Mouse (Mus musculus) small intestine, adult 2 months (tissue): Measurements from ENCODE around the gene AB124611. TPM values are rescaled to one million over a fixed set of nuclear protein-coding genes. Genes with fewer than 3 reads are reported as not detected.
A peak's percentile ranks its signal among the peaks of the same experiment; 100 is the strongest.
"Not testable (repeated sequence)": the region's sequence is repeated elsewhere in the genome, so short reads cannot be mapped to it uniquely, and the experiment has no call there.

ENCODE experiments used
- H3K27ac ChIP-seq: fragments of 200-500 bp; 2 replicates; pipeline ENCODE4 v1.5.1; 2012; ENCODE audit warnings: low read depth, low read length, control low read depth, inconsistent platforms; ENCODE audit not compliant: insufficient read depth
- H3K27me3 ChIP-seq: fragments of 200-500 bp; 2 replicates; pipeline ENCODE4 v1.6.1; 2012; ENCODE audit warnings: mild to moderate bottlenecking, moderate library complexity, low read length, inconsistent platforms; ENCODE audit not compliant: control insufficient read depth, insufficient read depth
- H3K36me3 ChIP-seq: fragments of 200-500 bp; 2 replicates; pipeline ENCODE4 v1.6.1; 2012; ENCODE audit warnings: mild to moderate bottlenecking, low read length, control low read depth, inconsistent platforms; ENCODE audit not compliant: control insufficient read depth, insufficient read depth
- H3K4me1 ChIP-seq: fragments of 200-500 bp; 2 replicates; pipeline ENCODE4 v1.6.1; 2012; ENCODE audit warnings: low read length, inconsistent platforms, mixed read lengths; ENCODE audit not compliant: control insufficient read depth, insufficient read depth, insufficient read length
- H3K4me3 ChIP-seq: fragments of 200-500 bp; 2 replicates; pipeline ENCODE4 v1.5.1; 2012; ENCODE audit warnings: low read depth, mild to moderate bottlenecking, control low read depth, inconsistent platforms, low read length, moderate library complexity
- CTCF ChIP-seq: fragments of 200-500 bp; IDR thresholded peaks from 2 replicates; pipeline ENCODE4 v1.5.1; 2012; ENCODE audit warnings: low read depth, mild to moderate bottlenecking, control low read depth, inconsistent platforms, low read length, moderate library complexity, mixed read lengths; ENCODE audit not compliant: insufficient replicate concordance, insufficient read length; ENCODE audit errors: extremely low read depth
- POLR2A ChIP-seq: fragments of 200-500 bp; IDR thresholded peaks from 2 replicates; pipeline ENCODE4 v1.6.1; 2012; ENCODE audit warnings: low read depth, mild to moderate bottlenecking, control low read depth, inconsistent platforms, low read length, moderate library complexity
- WGBS: fragments of 180-500 bp; shearing (Covaris S2); methylation state at CpG from one replicate; pipeline ENCODE4 v1.1.7; 2018; 5-methylcytosine and 5-hydroxymethylcytosine counted together
- polyA plus RNA-seq: library from polyadenylated mRNA; depleted of rRNA; stranded (reverse); fragments of >200 nt; gene quantifications from 2 replicates; pipeline ENCODE4 v1.2.3, GENCODE M21; 2012

The AB124611 gene
- polyA plus RNA-seq, 1 experiment = 1.4 TPM

DNA sequence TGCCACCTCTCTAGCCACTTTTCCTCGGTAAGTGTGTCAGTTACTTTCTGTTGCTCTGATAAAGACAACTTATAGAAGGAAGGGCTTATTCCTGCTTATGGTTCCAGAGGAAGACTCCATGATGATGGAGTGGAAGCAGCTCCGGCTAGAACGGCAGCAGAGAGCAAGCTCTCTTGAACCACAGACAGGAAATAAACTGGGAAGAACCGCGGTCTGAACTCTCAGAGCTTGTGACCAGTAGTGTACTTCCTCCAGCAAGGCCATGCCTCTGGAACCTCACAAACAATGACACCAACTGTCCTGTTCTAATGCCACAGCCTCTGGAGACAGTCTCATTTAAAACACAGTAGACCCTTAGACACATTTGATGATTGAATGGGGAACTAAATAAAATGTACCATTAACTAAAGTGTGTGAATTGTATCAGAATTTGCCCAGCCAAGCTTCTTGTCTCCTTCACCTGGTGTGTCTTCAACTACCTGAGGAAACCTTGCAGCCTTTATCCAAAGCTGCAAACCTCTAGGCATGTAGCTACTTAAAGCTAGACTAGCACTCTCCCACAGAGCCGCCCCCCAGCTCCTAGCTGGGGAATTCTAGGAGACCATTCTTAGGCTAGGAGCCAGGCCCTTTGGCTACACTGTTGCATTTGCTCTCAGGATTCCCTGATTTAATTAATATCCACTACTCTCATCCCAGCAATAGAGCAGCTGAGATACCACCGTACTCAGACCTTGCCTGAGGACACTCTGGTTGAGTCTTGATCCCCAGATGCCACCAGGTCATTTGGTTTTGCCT lies 637 bp upstream of the AB124611 start:
- Histone ChIP-seq H3K27ac (0 out of 2 replicates have a peak overlapping the region, but pooled peaks have one; percentile 11), H3K27me3 (no peaks in the 10 kb centered on the region), H3K36me3 (no peaks in the 10 kb centered on the region), H3K4me1 (no peaks in the 10 kb centered on the region), H3K4me3 (no peak overlapping the region)
- 72% methylated on average over 7 of the region's 7 CpGs for WGBS
- TF ChIP-seq CTCF = no peak
- no peak for TF ChIP-seq POLR2A

GRCm38 (mm10) chr9:21526634-21526944 lies 613 bp downstream of the AB124611 start:
- Histone ChIP-seq H3K4me1 (no peaks in the 10 kb centered on the region), H3K4me3 (0 out of 2 replicates have a peak overlapping the region, but pooled peaks have one; percentile 26), H3K27ac (no peak overlapping the region), H3K27me3 (no peaks in the 10 kb centered on the region), H3K36me3 (no peaks in the 10 kb centered on the region)
- WGBS = 64% methylated on average over 3 of the region's 3 CpGs
- no peak for TF ChIP-seq POLR2A

DNA sequence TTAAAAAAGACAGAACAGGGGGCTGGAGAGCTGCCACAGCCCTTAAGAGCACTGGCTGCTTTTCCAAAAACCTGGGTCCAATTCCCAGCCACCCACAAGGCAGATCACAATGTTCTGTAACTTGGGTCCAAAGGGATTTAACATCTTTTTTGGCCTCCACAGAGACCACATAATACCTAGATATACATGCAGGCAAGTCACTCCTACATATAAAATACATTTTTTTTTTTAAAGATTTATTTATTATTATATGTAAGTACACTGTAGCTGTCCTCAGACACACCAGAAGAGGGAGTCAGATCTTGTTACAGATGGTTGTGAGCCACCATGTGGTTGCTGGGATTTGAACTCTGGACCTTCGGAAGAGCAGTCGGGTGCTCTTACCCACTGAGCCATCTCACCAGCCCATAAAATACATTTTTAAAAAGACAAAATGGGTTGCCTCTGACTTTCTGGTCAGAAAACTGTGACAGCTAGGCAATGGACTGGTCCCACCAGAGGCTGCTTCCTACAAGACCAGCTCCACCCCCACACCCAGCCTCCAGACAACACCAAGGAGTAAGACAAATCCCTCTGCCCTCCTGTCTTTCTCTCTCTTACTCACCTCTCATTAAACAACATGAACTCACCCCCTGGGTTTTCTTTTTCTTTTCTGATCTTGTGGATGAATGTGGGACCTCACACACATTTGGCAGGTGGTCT lies 1.3 kb downstream of the AB124611 start:
- no peaks in the 10 kb centered on the region for H3K27me3 ChIP-seq
- H3K27ac ChIP-seq = no peak overlapping the region
- H3K4me3 ChIP-seq = no peak overlapping the region
- TF ChIP-seq CTCF (no peak), POLR2A (no peak)
- no peaks in the 10 kb centered on the region for H3K4me1 ChIP-seq
- WGBS = 90% methylated on average over 2 of the region's 2 CpGs
- H3K36me3 ChIP-seq = no peaks in the 10 kb centered on the region

GRCm38 (mm10) chr9:21527917-21528324 lies 1.9 kb downstream of the AB124611 start:
- Histone ChIP-seq H3K4me3 (no peak overlapping the region), H3K27me3 (no peaks in the 10 kb centered on the region), H3K36me3 (no peaks in the 10 kb centered on the region), H3K27ac (no peak overlapping the region), H3K4me1 (no peaks in the 10 kb centered on the region)
- 74% methylated on average over 1 of the region's 1 CpGs for WGBS
- TF ChIP-seq POLR2A = no peak
- no peak for TF ChIP-seq CTCF

- peaks cover 9% of the 10 kb centered on the region; the same call in 1 of the 2 replicates for H3K4me1 ChIP-seq
- WGBS = 91% methylated on average over 14 of the region's 14 CpGs
- H3K4me3 ChIP-seq = no peak overlapping the region
- TF ChIP-seq POLR2A (no peak), CTCF (no peak)
- no peak overlapping the region for H3K27ac ChIP-seq
- H3K36me3 ChIP-seq = no peaks in the 10 kb centered on the region
- no peaks in the 10 kb centered on the region for H3K27me3 ChIP-seq
Observed at GRCm38 (mm10) chr9:21536501-21536900, 10.5 kb downstream of the AB124611 start.

- H3K27ac ChIP-seq = no peak overlapping the region
- H3K36me3 ChIP-seq = no peaks in the 10 kb centered on the region
- no peaks in the 10 kb centered on the region for H3K27me3 ChIP-seq
- WGBS = 66% methylated on average over 4 of the region's 4 CpGs
- TF ChIP-seq POLR2A (no peak), CTCF (no peak)
- H3K4me3 ChIP-seq = no peak overlapping the region
- peaks cover 9% of the 10 kb centered on the region; the same call in 1 of the 2 replicates for H3K4me1 ChIP-seq
Observed at GRCm38 (mm10) chr9:21537009-21537408, 11.0 kb downstream of the AB124611 start.

DNA sequence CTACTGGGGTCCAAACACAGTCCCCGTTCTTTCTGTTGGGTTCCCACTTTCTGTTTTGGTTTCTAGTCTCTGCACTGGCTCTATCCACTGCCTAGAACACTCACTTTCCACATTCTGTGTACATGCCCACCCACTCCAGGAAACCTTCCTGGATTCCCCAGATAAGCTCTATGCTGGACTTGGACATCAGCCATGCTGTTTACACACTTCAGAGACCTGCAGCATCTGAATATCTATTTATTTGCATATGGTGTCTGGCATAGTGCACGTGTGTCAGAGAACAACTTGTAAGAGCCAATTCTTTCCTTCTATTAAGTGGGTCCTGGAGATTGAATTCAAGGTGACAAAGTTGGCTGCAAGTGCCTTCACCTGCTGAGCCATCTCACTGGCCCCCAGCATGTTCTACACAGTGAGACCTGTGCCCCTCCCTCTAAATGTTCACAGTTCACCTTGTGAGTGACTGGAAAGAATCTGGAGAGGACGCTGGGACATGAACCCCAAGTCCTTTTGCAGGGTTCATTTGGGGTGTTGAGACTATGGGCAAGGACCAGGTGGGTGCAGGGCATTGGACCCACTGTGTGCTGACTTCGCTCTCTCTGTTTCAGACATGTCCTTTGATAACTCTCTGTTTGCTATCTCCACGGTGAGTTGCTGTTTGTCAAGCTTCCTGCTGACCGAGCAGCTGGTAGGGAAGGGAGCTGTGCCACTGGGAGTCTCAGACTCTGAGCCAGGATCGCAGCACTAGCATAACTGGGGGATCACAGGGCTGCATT lies 14.2 kb downstream of the AB124611 start:
- no peaks in the 10 kb centered on the region for H3K27me3 ChIP-seq
- 21% methylated on average over 7 of the region's 7 CpGs for WGBS
- H3K36me3 ChIP-seq = no peaks in the 10 kb centered on the region
- peak overlapping the region; percentile 49; the same call in 1 of the 2 replicates for H3K27ac ChIP-seq
- TF ChIP-seq POLR2A (no peak), CTCF (no peak)
- peaks cover 9% of the 10 kb centered on the region; the same call in 1 of the 2 replicates for H3K4me1 ChIP-seq
- no peak overlapping the region for H3K4me3 ChIP-seq

DNA sequence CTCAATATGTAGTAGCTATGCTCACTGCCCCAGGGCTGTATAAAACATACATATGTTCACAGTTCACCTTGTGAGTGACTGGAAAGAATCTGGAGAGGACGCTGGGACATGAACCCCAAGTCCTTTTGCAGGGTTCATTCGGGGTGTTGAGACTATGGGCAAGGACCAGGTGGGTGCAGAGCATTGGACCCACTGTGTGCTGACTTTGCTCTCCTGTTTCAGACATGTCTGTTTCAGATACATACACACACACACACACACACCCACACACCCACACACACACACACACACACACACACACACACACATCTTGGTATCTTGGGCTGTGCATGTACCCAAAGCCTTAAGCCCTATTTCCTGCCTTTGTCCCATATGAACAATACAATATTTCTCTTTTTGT lies 16.0 kb downstream of the AB124611 start:
- not testable (repeated sequence) for H3K36me3 ChIP-seq, H3K4me1 ChIP-seq, H3K27me3 ChIP-seq, H3K27ac ChIP-seq, H3K4me3 ChIP-seq
- WGBS = 93% methylated on average over 2 of the region's 2 CpGs
